Mouse (Mus musculus) lung, embryonic 16.5 days (tissue): Measurements from ENCODE around the gene Kif5c. TPM values are rescaled to one million over a fixed set of nuclear protein-coding genes. Genes with fewer than 3 reads are reported as not detected.

ENCODE experiments used
- ATAC-seq: fragments of 200-750 bp; cut with Nextera tagmentation; 2 replicates; pipeline ENCODE4 v1.8.0; 2017; ENCODE audit warnings: low read depth, mild to moderate bottlenecking, moderate library complexity
- H3K27ac ChIP-seq: fragments of 300-500 bp; sonication (generic); 2 replicates; pipeline ENCODE4 v1.5.1; 2014; ENCODE audit warnings: mild to moderate bottlenecking, control low read depth, low read length
- H3K27me3 ChIP-seq: fragments of 300-500 bp; sonication (generic); 2 replicates; pipeline ENCODE4 v1.6.1; 2014; ENCODE audit warnings: low read depth, low read length, mixed read lengths; ENCODE audit not compliant: control insufficient read depth, insufficient read depth
- H3K36me3 ChIP-seq: fragments of 300-500 bp; sonication (generic); 2 replicates; pipeline ENCODE4 v1.6.1; 2014; ENCODE audit warnings: low read length; ENCODE audit not compliant: control insufficient read depth, insufficient read depth
- H3K4me1 ChIP-seq: fragments of 300-500 bp; sonication (generic); replicated peaks from 2 replicates; pipeline ENCODE4 v1.6.1; 2014; ENCODE audit warnings: low read length, mixed read lengths; ENCODE audit not compliant: control insufficient read depth, insufficient read depth
- H3K4me2 ChIP-seq: fragments of 300-500 bp; sonication (generic); 2 replicates; pipeline ENCODE4 v1.6.1; 2014; ENCODE audit warnings: low read depth, low read length, control low read depth
- H3K4me3 ChIP-seq: fragments of 300-500 bp; sonication (generic); 2 replicates; pipeline ENCODE4 v1.5.1; 2014; ENCODE audit warnings: mild to moderate bottlenecking, low read length, control low read depth
- H3K9ac ChIP-seq: fragments of 300-500 bp; sonication (generic); 2 replicates; pipeline ENCODE4 v1.6.1; 2014; ENCODE audit warnings: low read length, control low read depth
- H3K9me3 ChIP-seq: fragments of 300-500 bp; sonication (generic); 2 replicates; pipeline ENCODE4 v1.6.1; 2016; ENCODE audit warnings: low read length; ENCODE audit not compliant: control insufficient read depth
- WGBS: fragments of 180-500 bp; shearing (Covaris S2); extraction: QIAGEN DNeasy Blood & Tissue Kit; methylation state at CpG from one replicate; pipeline ENCODE4 v1.1.7; 2014; 5-methylcytosine and 5-hydroxymethylcytosine counted together
- polyA plus RNA-seq: library from polyadenylated mRNA; unstranded; fragments of >200 nt; fragmentation: Nextera tagmentation; extraction: Ambion mirVana; gene quantifications from 2 replicates; pipeline ENCODE4 v1.2.1, GENCODE M21; 2015

The Kif5c gene
- polyA plus RNA-seq, 1 experiment from 2014 or later = 0.85 TPM

DNA sequence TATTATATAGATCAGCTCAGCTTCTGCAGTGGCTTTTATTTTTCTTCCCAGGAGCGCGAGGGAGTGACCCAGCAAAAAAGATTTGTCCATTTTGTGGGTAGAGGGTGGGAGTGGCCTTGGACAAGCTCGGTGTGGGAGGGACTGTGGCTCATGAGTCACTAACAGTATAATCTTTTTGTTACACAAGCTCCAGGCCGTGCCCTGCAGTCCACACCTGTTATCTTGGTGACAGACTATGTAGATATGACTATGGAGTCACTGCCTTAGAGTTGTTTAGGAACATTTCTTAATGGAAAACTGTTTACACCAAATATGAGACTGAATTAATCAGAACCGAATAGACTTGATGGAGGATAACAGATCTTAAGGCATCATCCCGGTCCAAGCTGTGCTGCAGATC is 194.9 kb downstream of the Kif5c start:
- H3K36me3 ChIP-seq = no peaks in the 10 kb centered on the region
- no peak overlapping the region for H3K27ac ChIP-seq
- ATAC-seq = no peak
- no peaks in the 10 kb centered on the region for H3K27me3 ChIP-seq
- 52% methylated on average over 6 of the region's 6 CpGs for WGBS
- no peak overlapping the region for H3K4me2 ChIP-seq
- H3K4me1 ChIP-seq = peaks cover 8% of the 10 kb centered on the region
- H3K4me3 ChIP-seq = no peak overlapping the region
- H3K9me3 ChIP-seq = no peaks in the 10 kb centered on the region
- no peak overlapping the region for H3K9ac ChIP-seq

DNA sequence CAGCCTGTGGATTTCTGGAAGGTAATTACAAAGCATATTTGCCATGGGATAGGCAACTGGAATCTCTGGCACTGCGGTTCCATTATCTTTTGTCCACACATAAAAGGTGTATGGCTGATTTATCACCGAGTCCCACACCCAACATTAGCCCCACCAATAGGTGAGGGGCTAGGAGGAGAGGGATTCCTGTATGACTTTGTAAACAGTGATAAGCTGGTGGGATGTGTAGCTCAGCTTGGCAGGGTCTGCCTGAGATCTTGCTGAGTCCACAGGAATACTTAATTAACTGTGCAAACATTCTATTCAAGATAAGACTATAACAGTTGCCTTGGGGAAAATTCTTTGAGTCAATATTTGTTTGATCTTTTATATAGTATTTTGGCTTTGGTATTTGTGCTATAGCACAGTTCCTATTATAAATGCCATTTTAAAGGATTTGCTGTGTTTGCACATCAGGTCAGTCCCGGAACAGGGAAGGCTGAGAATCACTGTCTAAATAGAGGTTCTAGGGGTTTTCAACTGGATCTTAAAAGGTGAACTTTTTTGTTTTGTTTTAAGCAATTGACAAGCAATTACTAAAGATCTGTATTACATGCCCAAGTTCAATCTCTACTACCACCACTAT is 196.7 kb downstream of the Kif5c start:
- 14% methylated on average over 3 of the region's 3 CpGs for WGBS
- peak; percentile 13; the same call in 1 of the 2 replicates for ATAC-seq
- H3K4me3 ChIP-seq = no peak overlapping the region

DNA sequence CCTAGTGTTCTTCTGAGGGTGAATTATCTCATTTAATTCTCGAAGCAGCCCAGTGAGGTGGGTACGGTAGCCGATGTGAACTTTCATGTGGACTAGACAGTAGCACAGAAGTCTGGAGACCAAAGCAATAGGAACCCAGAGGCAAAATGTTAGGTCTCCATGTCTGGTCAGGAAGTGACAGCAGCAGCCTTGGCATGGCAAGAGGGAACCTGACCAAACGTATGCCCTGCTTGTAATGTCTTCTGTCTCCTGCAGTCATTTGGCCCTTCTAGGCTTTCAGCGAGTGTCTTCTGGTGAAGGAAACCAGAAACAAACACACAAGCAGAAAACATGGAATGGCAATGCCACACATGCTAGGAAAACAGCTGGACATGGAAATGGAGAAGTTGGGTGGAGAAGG is 197.5 kb downstream of the Kif5c start:
- Histone ChIP-seq H3K36me3 (no peaks in the 10 kb centered on the region), H3K27ac (no peak overlapping the region), H3K9ac (no peak overlapping the region), H3K4me1 (peaks cover 8% of the 10 kb centered on the region), H3K4me3 (no peak overlapping the region), H3K27me3 (no peaks in the 10 kb centered on the region), H3K4me2 (no peak overlapping the region), H3K9me3 (no peaks in the 10 kb centered on the region)
- WGBS = 85% methylated on average over 5 of the region's 5 CpGs
- ATAC-seq = no peak

More for the DNA sequence above, 196.7 kb downstream of the Kif5c start:
- H3K27ac ChIP-seq = no peak overlapping the region
- H3K4me1 ChIP-seq = peaks cover 8% of the 10 kb centered on the region
- no peaks in the 10 kb centered on the region for H3K27me3 ChIP-seq
- H3K36me3 ChIP-seq = no peaks in the 10 kb centered on the region
- no peaks in the 10 kb centered on the region for H3K9me3 ChIP-seq
- H3K4me2 ChIP-seq = no peak overlapping the region
- no peak overlapping the region for H3K9ac ChIP-seq

DNA sequence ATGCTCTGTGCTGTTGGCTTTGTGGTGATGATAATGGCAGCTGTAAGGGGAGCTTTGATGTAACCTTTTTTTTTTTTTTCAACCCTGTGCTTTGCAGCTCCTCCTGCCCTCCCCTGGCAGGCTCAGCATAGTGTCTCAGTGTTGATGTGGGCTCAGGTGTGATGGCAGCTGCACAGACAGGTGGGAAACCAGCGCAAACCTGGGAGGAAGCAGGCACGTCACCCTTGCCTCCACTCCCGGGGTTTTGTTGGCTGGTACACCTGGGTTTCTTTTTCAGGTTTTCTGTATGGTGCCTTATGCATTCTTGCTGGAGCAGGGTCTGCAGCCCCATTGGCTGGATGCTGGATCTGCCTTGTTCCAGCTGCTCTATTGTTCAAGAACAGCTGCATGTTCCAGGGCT is 198.1 kb downstream of the Kif5c start:
- H3K4me1 ChIP-seq = peaks cover 3% of the 10 kb centered on the region
- no peaks in the 10 kb centered on the region for H3K9me3 ChIP-seq
- H3K4me3 ChIP-seq = no peak overlapping the region
- WGBS = 82% methylated on average over 3 of the region's 3 CpGs
- H3K27me3 ChIP-seq = no peaks in the 10 kb centered on the region
- no peak overlapping the region for H3K4me2 ChIP-seq
- H3K9ac ChIP-seq = no peak overlapping the region
- no peaks in the 10 kb centered on the region for H3K36me3 ChIP-seq
- no peak for ATAC-seq
- no peak overlapping the region for H3K27ac ChIP-seq

DNA sequence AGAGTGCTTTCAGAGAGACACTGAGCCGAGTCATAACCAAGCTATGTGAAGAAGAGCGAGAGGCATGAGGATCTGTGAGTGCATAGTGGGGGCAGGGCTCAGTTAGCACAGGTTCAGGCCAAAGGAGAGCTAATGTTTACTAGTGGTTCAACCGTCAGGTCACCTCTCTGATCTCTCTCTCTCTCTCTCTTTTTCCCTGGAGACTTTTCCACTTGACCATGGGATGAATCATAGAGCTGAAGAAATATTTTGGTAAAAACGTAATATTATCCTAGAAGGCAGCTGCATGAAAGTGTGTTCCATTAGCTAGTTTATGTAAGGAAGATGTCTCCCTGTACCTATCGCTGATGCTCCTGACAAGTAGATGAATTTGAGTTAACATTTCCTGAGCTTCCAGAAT is 199.0 kb downstream of the Kif5c start:
- no peak overlapping the region for H3K9ac ChIP-seq
- WGBS = 67% methylated on average over 5 of the region's 5 CpGs
- H3K9me3 ChIP-seq = no peaks in the 10 kb centered on the region
- H3K27ac ChIP-seq = no peak overlapping the region
- no peaks in the 10 kb centered on the region for H3K27me3 ChIP-seq
- ATAC-seq = no peak
- no peaks in the 10 kb centered on the region for H3K36me3 ChIP-seq
- H3K4me1 ChIP-seq = no peaks in the 10 kb centered on the region
- no peak overlapping the region for H3K4me3 ChIP-seq
- no peak overlapping the region for H3K4me2 ChIP-seq

DNA sequence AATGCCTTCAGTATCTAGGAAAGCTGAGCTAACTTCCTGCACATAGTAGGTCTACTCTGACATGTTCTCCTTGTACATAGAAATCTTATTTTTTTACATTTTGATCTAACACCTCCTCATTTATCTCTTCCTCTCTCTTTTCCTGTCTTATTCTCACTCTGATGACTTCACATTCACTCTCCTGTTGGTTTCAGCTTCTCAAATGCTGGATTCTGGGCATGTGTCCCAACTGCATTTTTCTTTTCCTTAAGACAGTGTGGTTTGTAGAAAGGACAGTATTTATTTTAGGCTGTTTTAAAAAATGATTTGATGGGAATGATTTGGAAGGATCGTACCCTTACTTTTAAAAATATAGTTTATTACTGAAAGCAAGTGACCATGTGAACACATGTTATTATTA is 203.2 kb downstream of the Kif5c start:
- Histone ChIP-seq H3K4me3 (no peak overlapping the region), H3K4me2 (no peak overlapping the region), H3K4me1 (no peaks in the 10 kb centered on the region), H3K27ac (no peak overlapping the region), H3K9ac (no peak overlapping the region), H3K27me3 (no peaks in the 10 kb centered on the region), H3K9me3 (no peaks in the 10 kb centered on the region), H3K36me3 (no peaks in the 10 kb centered on the region)
- ATAC-seq = no peak
- 49% methylated on average over 1 of the region's 1 CpGs for WGBS

Other genes starting within 250 kb of the Kif5c start
- gene Epc2, start 167.8 kb upstream of the Kif5c start, polyA plus RNA-seq = 5.9 and 6.8 TPM in 2 replicates
- 2.2 and 2.6 TPM in 2 replicates for gene Lypd6b, start 168.4 kb downstream of the Kif5c start, polyA plus RNA-seq